ENCODE assay signal across 10 mouse cellular contexts in genomic region chr2:167292854-167293253, GRCm38 (mm10). TPM values are rescaled to one million over a fixed set of nuclear protein-coding genes. Genes with fewer than 3 reads are reported as not detected.
A peak's percentile ranks its signal among the peaks of the same experiment; 100 is the strongest.
DNase-seq lines count a peak whose midpoint lies in the region; ATAC-seq lines count a peak whose summit lies in the region.
"Had no signal": no experiment of that assay in that cellular context is flagged by ENCODE, and none has a peak within 500 bp of the region (broad histone marks: within the 10 kb centered on the region; RNA-seq: fewer than 3 reads in every experiment).

No protein-coding gene starts in this region.

- no peak overlapping the region for H3K4me3 ChIP-seq in embryonic facial prominence, embryonic 12.5 days
- peak overlapping the region; percentile 29 for H3K4me3 ChIP-seq in liver, embryonic 13.5 days (replicated peaks)

- H3K27me3 ChIP-seq in embryonic facial prominence, embryonic 12.5 days = no peaks in the 10 kb centered on the region
- H3K27me3 ChIP-seq in liver, embryonic 13.5 days = no peaks in the 10 kb centered on the region

- DNase-seq in heart, adult 11 months = peak; percentile 90
- no peak for DNase-seq in heart, postnatal 25 days (ENCODE audit: low spot score)
- peak; percentile 1 for DNase-seq in right cerebral cortex, postnatal 25 days
- DNase-seq in right cerebral cortex, adult 18-20 months = no peak
- peak; percentile 72 for DNase-seq in liver, embryonic 13.5 days
- no peak for DNase-seq in lung, postnatal 25 days (ENCODE audit: low spot score)
- DNase-seq in ovary, postnatal 10 days (ENCODE audit: low spot score) = no peak

- H3K36me3 ChIP-seq in embryonic facial prominence, embryonic 12.5 days = no peaks in the 10 kb centered on the region
- no peaks in the 10 kb centered on the region for H3K36me3 ChIP-seq in liver, embryonic 13.5 days

- no peak overlapping the region for H3K4me2 ChIP-seq in embryonic facial prominence, embryonic 12.5 days (replicated peaks)
- peak overlapping the region; percentile 67 for H3K4me2 ChIP-seq in liver, embryonic 13.5 days

- H3K4me1 ChIP-seq in embryonic facial prominence, embryonic 12.5 days = 0 out of 2 replicates have a peak, but pooled peaks cover 9% of the 10 kb centered on the region
- H3K4me1 ChIP-seq in liver, embryonic 13.5 days (replicated peaks) = peaks cover 44% of the 10 kb centered on the region

- WGBS in embryonic facial prominence, embryonic 12.5 days = 23% methylated on average over 6 of the region's 6 CpGs
- WGBS in liver, embryonic 13.5 days (ENCODE audit: insufficient replicate concordance) = under 1% methylated on average over 6 of the region's 6 CpGs

- H3K27ac ChIP-seq in embryonic facial prominence, embryonic 12.5 days = peak overlapping the region; percentile 36; the same call in 1 of the 2 replicates
- H3K27ac ChIP-seq in liver, embryonic 13.5 days = peak overlapping the region; percentile 92
- H3K27ac ChIP-seq: macrophage had no signal

- no peak for ATAC-seq in embryonic facial prominence, embryonic 12.5 days (ENCODE audit: insufficient number of reproducible peaks, insufficient read depth, low FRiP score, low TSS enrichment)
- ATAC-seq in liver, embryonic 13.5 days (ENCODE audit: low read depth) = peak; percentile 81

- H3K9me3 ChIP-seq in embryonic facial prominence, embryonic 12.5 days = no peaks in the 10 kb centered on the region
- no peaks in the 10 kb centered on the region for H3K9me3 ChIP-seq in liver, embryonic 13.5 days (replicated peaks)

- no peak overlapping the region for H3K9ac ChIP-seq in embryonic facial prominence, embryonic 12.5 days
- peak overlapping the region; percentile 62 for H3K9ac ChIP-seq in liver, embryonic 13.5 days

- intact Hi-C loops in heart, postnatal 25 days (cut with DNase I) = no loop called here

RNA-seq across cellular contexts. Expression of gene Ptgis, which starts 52.5 kb away (rescaled TPM):
- total RNA-seq in heart, postnatal 25 days (2021) = 10 to 100 TPM; 18.8 to 24.6 TPM
- 17.7 and 19.1 TPM in 2 replicates for polyA plus RNA-seq in embryonic facial prominence, embryonic 12.5 days (2016; fragmentation: Nextera tagmentation; extraction: Ambion mirVana)
- 1.2 and 1.4 TPM in 2 replicates for polyA plus RNA-seq in liver, embryonic 13.5 days (2015; fragmentation: Nextera tagmentation; extraction: Ambion mirVana)
- total RNA-seq: hematopoietic stem cell, adult 5-6 weeks had no signal
- polyA plus RNA-seq: macrophage had no signal

RNA-seq across cellular contexts. Expression of gene B4galt5, which starts 56.1 kb away (rescaled TPM):
- total RNA-seq in heart, postnatal 25 days (2021) = 10 to 100 TPM; 12.7 to 14.6 TPM
- 14.5 and 19.7 TPM in 2 replicates for polyA plus RNA-seq in embryonic facial prominence, embryonic 12.5 days (2016; fragmentation: Nextera tagmentation; extraction: Ambion mirVana)
- polyA plus RNA-seq in liver, embryonic 13.5 days (2015; fragmentation: Nextera tagmentation; extraction: Ambion mirVana) = 2.9 and 3.2 TPM in 2 replicates

Comparison
In these comparisons a context has a peak if more than half of its experiments do, and no peak if none do; other contexts are left out.
1. DNase-seq: peak in heart, adult 11 months (single experiment), right cerebral cortex, postnatal 25 days (single experiment) and liver, embryonic 13.5 days (single experiment); none in heart, postnatal 25 days (single experiment), right cerebral cortex, adult 18-20 months (single experiment), lung, postnatal 25 days (single experiment) and ovary, postnatal 10 days (single experiment).